Mouse (Mus musculus) liver (tissue): ENCODE data around the gene Cab39l.

Source experiments
- DNase-seq: peaks from one replicate; pipeline ENCODE4 v3.0.0-alpha.2; 2020; ENCODE audit warnings: mixed read lengths

Gene Cab39l

DNA sequence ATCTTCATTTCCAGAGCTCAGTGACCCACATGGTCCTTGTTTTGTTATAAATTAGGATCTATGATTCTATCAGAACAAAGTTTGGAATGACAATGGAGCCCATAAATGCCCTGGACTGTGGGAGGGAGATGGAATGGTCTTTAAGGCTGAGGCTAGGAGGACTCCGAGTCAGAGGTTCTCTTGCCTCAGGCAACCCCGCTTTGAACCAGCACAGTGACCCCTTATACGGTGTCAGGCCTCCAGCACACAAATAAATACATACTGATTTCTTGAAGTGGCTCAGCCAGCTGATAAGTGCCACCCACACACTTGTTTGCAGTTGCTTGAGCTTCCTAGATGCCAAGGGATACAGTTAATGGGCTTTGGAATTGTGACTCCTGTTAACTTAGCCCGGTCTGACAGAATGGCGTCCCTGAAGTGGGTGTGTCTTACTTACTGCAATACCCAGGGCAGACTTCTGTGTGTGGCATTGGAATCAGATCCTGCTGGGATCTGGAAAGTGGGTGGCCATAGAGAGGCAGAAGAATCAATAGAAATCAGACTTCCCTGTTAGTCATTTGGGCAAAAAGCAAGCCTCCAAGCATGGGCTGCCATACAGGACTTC lies 192.6 kb downstream of the Cab39l start:
- DNase-seq = no peak

- no peak for DNase-seq
These were observed 193.2 kb downstream of the Cab39l start for GRCm38 (mm10) chr14:59633988-59634387.
